Mouse (Mus musculus) stomach, postnatal 0 days (tissue): ENCODE results near the gene Bnc2. TPM values are rescaled to one million over a fixed set of nuclear protein-coding genes. Genes with fewer than 3 reads are reported as not detected.

Source experiments
- ATAC-seq: fragments of 200-750 bp; cut with Nextera tagmentation; 2 replicates; pipeline ENCODE4 v1.8.0; 2017; ENCODE audit not compliant: low FRiP score, low TSS enrichment
- DNase-seq: peaks from one replicate; pipeline ENCODE4 v3.0.0-alpha.2; 2016; ENCODE audit warnings: low spot score
- H3K27ac ChIP-seq: fragments of 300-500 bp; sonication (generic); replicated peaks from 2 replicates; pipeline ENCODE4 v1.5.1; 2014; ENCODE audit warnings: mild to moderate bottlenecking, control low read depth
- H3K27me3 ChIP-seq: fragments of 300-500 bp; sonication (generic); 2 replicates; pipeline ENCODE4 v1.6.1; 2014; ENCODE audit warnings: low read length; ENCODE audit not compliant: control insufficient read depth, insufficient read depth
- H3K36me3 ChIP-seq: fragments of 300-500 bp; sonication (generic); 2 replicates; pipeline ENCODE4 v1.6.1; 2014; ENCODE audit warnings: low read length, mixed read lengths; ENCODE audit not compliant: control insufficient read depth, insufficient read depth
- H3K4me1 ChIP-seq: fragments of 300-500 bp; sonication (generic); replicated peaks from 2 replicates; pipeline ENCODE4 v1.6.1; 2014; ENCODE audit warnings: antibody characterized with exemption; ENCODE audit not compliant: control insufficient read depth, insufficient read depth
- H3K4me2 ChIP-seq: fragments of 300-500 bp; sonication (generic); replicated peaks from 2 replicates; pipeline ENCODE4 v1.6.1; 2014; ENCODE audit warnings: low read depth, mild to moderate bottlenecking, control low read depth, moderate library complexity
- H3K4me3 ChIP-seq: fragments of 300-500 bp; sonication (generic); 2 replicates; pipeline ENCODE4 v1.5.1; 2014; ENCODE audit warnings: low read depth, low read length, control low read depth
- H3K9ac ChIP-seq: fragments of 300-500 bp; sonication (generic); 2 replicates; pipeline ENCODE4 v1.6.1; 2014; ENCODE audit warnings: mild to moderate bottlenecking, low read length, control low read depth, mixed read lengths
- H3K9me3 ChIP-seq: fragments of 300-500 bp; sonication (generic); 2 replicates; pipeline ENCODE4 v1.6.1; 2016; ENCODE audit warnings: low read length; ENCODE audit not compliant: control insufficient read depth
- CTCF ChIP-seq: IDR thresholded peaks from 2 replicates; pipeline ENCODE4 v1.5.1; 2016; ENCODE audit warnings: antibody characterized with exemption, low read depth, mild to moderate bottlenecking, moderate library complexity
- EP300 ChIP-seq: optimal IDR thresholded peaks from 2 replicates; pipeline ENCODE3; 2016; ENCODE audit warnings: antibody characterized with exemption
- WGBS: fragments of 180-500 bp; shearing (Covaris S2); extraction: QIAGEN DNeasy Blood & Tissue Kit; methylation state at CpG from one replicate; pipeline ENCODE4 v1.1.7; 2014; 5-methylcytosine and 5-hydroxymethylcytosine counted together
- polyA plus RNA-seq: library from polyadenylated mRNA; unstranded; fragments of >200 nt; fragmentation: Nextera tagmentation; extraction: Ambion mirVana; gene quantifications from 2 replicates; pipeline ENCODE4 v1.2.1, GENCODE M21; 2015

Bnc2 gene
- polyA plus RNA-seq, 1 experiment from 2014 or later, result 5.8 TPM

GRCm38 (mm10) chr4:84623312-84623711 is 51.8 kb downstream of the Bnc2 start:
- WGBS, result 78% methylated on average over 5 of the region's 5 CpGs
- H3K9me3 ChIP-seq, result no peaks in the 10 kb centered on the region
- ATAC-seq (no peak), DNase-seq (no peak)
- no peaks in the 10 kb centered on the region for H3K4me1 ChIP-seq
- H3K9ac ChIP-seq, result no peak overlapping the region
- no peaks in the 10 kb centered on the region for H3K36me3 ChIP-seq
- no peak for TF ChIP-seq CTCF
- TF ChIP-seq EP300, result no peak
- H3K27me3 ChIP-seq, result no peaks in the 10 kb centered on the region
- H3K27ac ChIP-seq, result no peak overlapping the region
- H3K4me2 ChIP-seq, result no peak overlapping the region
- no peak overlapping the region for H3K4me3 ChIP-seq

GRCm38 (mm10) chr4:84621785-84622184 is 53.3 kb downstream of the Bnc2 start:
- ATAC-seq, result no peak

DNA sequence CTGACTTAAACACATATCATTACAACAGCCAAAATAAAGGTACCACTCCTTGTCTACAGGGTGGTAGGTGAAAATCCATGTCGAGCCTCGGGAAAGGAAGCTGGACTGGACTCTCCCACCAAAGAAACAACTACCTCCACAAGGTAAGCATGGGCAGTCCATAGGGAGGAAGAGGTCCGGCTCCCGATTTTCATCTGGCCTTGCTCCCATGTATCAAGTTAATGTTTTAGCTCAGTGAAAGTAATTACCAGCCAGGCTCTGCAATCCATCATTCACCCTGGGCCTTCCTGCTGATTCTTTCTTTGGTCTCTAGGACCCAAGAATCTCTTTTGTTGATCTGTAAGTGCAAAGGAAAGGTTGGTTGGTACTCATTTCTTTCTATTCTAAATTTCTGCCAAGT is 65.2 kb downstream of the Bnc2 start:
- Histone ChIP-seq H3K4me3 (no peak overlapping the region), H3K9ac (no peak overlapping the region), H3K27ac (no peak overlapping the region), H3K4me2 (no peak overlapping the region), H3K4me1 (no peaks in the 10 kb centered on the region), H3K27me3 (no peaks in the 10 kb centered on the region), H3K36me3 (no peaks in the 10 kb centered on the region), H3K9me3 (no peaks in the 10 kb centered on the region)
- DNase-seq, result no peak
- WGBS, result 72% methylated on average over 4 of the region's 4 CpGs
- TF ChIP-seq CTCF, result no peak
- no peak for TF ChIP-seq EP300
- no peak for ATAC-seq

More at GRCm38 (mm10) chr4:84621785-84622184, 53.3 kb downstream of the Bnc2 start:
- TF ChIP-seq EP300 (no peak), CTCF (no peak)
- no peak for DNase-seq
- no peak overlapping the region for H3K4me3 ChIP-seq
- no peaks in the 10 kb centered on the region for H3K36me3 ChIP-seq
- no peak overlapping the region for H3K9ac ChIP-seq
- H3K9me3 ChIP-seq, result no peaks in the 10 kb centered on the region
- H3K27me3 ChIP-seq, result no peaks in the 10 kb centered on the region
- no peak overlapping the region for H3K4me2 ChIP-seq
- no peaks in the 10 kb centered on the region for H3K4me1 ChIP-seq
- 77% methylated on average over 3 of the region's 3 CpGs for WGBS
- no peak overlapping the region for H3K27ac ChIP-seq

DNA sequence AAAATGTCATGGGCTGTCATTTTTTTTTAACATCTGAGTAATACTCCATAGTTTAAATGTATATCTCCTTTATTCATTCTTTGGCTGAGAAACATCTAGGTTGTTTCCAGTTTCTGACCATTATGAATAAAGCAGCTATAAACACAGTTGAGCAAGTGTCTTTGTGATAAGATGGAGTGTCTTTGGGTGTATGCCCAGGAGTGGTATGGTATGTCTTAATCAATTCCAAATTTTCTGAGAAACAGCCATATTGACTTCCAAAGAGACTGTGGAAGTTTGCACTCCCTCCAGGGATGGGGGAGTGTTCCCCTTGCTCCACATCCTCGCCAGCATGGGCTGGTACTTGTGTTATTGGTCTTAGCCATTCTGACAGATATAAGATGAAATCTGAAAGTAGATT is 70.6 kb downstream of the Bnc2 start:
- Histone ChIP-seq H3K9ac (no peak overlapping the region), H3K4me3 (no peak overlapping the region), H3K4me2 (no peak overlapping the region), H3K27me3 (no peaks in the 10 kb centered on the region), H3K4me1 (no peaks in the 10 kb centered on the region), H3K27ac (no peak overlapping the region), H3K36me3 (no peaks in the 10 kb centered on the region), H3K9me3 (no peaks in the 10 kb centered on the region)
- DNase-seq, result no peak
- ATAC-seq, result no peak
- TF ChIP-seq EP300 (no peak), CTCF (no peak)
- WGBS, result 76% methylated on average over 1 of the region's 1 CpGs

GRCm38 (mm10) chr4:84580260-84580952 is 94.7 kb downstream of the Bnc2 start:
- no peak for TF ChIP-seq CTCF
- TF ChIP-seq EP300, result no peak
- no peak overlapping the region for H3K4me2 ChIP-seq
- no peak overlapping the region for H3K27ac ChIP-seq
- no peaks in the 10 kb centered on the region for H3K4me1 ChIP-seq
- ATAC-seq, result no peak
- no peak overlapping the region for H3K4me3 ChIP-seq
- no peak for DNase-seq
- H3K9ac ChIP-seq, result no peak overlapping the region
- H3K9me3 ChIP-seq, result no peaks in the 10 kb centered on the region
- 58% methylated on average over 6 of the region's 6 CpGs for WGBS
- no peaks in the 10 kb centered on the region for H3K27me3 ChIP-seq
- no peaks in the 10 kb centered on the region for H3K36me3 ChIP-seq

DNA sequence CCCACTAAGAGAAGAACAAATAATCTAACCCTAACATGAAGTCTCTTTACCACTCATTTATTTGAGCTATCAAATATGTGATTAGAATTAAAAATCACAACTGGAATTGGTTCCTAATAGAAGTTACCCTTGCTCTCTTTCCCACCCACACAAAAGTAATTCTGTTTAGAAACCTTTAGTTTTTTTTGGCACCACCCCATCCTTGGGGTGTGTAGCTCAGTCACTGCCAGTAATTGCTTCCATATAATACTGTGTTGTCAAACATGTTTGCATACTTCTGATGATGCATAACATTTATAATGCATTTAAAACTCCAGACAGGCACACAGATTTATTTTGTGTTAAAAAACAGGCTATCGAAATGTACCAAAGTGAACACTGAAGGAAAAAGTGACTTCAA is 96.8 kb downstream of the Bnc2 start:
- Histone ChIP-seq H3K9me3 (no peaks in the 10 kb centered on the region), H3K27ac (no peak overlapping the region), H3K4me3 (no peak overlapping the region), H3K9ac (no peak overlapping the region), H3K36me3 (no peaks in the 10 kb centered on the region), H3K4me1 (no peaks in the 10 kb centered on the region), H3K4me2 (no peak overlapping the region), H3K27me3 (no peaks in the 10 kb centered on the region)
- DNase-seq, result no peak
- no peak for ATAC-seq
- 58% methylated on average over 1 of the region's 1 CpGs for WGBS
- TF ChIP-seq CTCF, result no peak
- no peak for TF ChIP-seq EP300
